Mouse (Mus musculus): ENCODE results near the gene Il5. TPM values are rescaled to one million over a fixed set of nuclear protein-coding genes. Genes with fewer than 3 reads are reported as not detected.

Il5 gene
- polyA plus RNA-seq, 1 experiment from 2014 or later, result not detected

Small RNA genes within 50 kb of the gene (microRNA-seq; reads per million reads assigned to microRNA genes)
- gene Mir7671, result not detected

Other genes starting within 250 kb of the Il5 start
- not detected in 2 replicates for gene Gm9945, start 240.6 kb upstream of the Il5 start, polyA plus RNA-seq (2015; fragmentation: Nextera tagmentation; extraction: Ambion mirVana)
- gene Sowaha, start 240.5 kb upstream of the Il5 start, polyA plus RNA-seq (2015; fragmentation: Nextera tagmentation; extraction: Ambion mirVana), result 0.17 and 0.23 TPM in 2 replicates
- gene Sept8, start 201.5 kb upstream of the Il5 start, polyA plus RNA-seq (2015; fragmentation: Nextera tagmentation; extraction: Ambion mirVana), result 25.7 and 25.9 TPM in 2 replicates
- gene Kif3a, start 153.4 kb upstream of the Il5 start, polyA plus RNA-seq (2015; fragmentation: Nextera tagmentation; extraction: Ambion mirVana), result 62.8 and 72.5 TPM in 2 replicates
- gene Il4, start 102.1 kb upstream of the Il5 start, polyA plus RNA-seq (2015; fragmentation: Nextera tagmentation; extraction: Ambion mirVana), result 0.36 and 0.97 TPM in 2 replicates
- gene Il13, start 86.1 kb upstream of the Il5 start, polyA plus RNA-seq (2015; fragmentation: Nextera tagmentation; extraction: Ambion mirVana), result not detected in 2 replicates
- 24.9 TPM in 2 replicates for gene Rad50, start 13.5 kb upstream of the Il5 start, polyA plus RNA-seq (2015; fragmentation: Nextera tagmentation; extraction: Ambion mirVana)
- gene Irf1, start 49.2 kb downstream of the Il5 start, polyA plus RNA-seq (2015; fragmentation: Nextera tagmentation; extraction: Ambion mirVana), result 16.9 and 17.4 TPM in 2 replicates
- 0.27 and 0.30 TPM in 2 replicates for gene Gm17334, start 52.4 kb downstream of the Il5 start, polyA plus RNA-seq (2015; fragmentation: Nextera tagmentation; extraction: Ambion mirVana)
- 1.1 and 2.1 TPM in 2 replicates for gene Gm12216, start 138.5 kb downstream of the Il5 start, polyA plus RNA-seq (2015; fragmentation: Nextera tagmentation; extraction: Ambion mirVana)
- 17.3 and 18.4 TPM in 2 replicates for gene Slc22a5, start 170.9 kb downstream of the Il5 start, polyA plus RNA-seq (2015; fragmentation: Nextera tagmentation; extraction: Ambion mirVana)